Mouse (Mus musculus): ENCODE results near the gene Cyb561d1.
A peak's percentile ranks its signal among the peaks of the same experiment; 100 is the strongest.

GRCm38 (mm10) chr3:108169199-108169598 lies 31.8 kb downstream of the Cyb561d1 start:
- TF ChIP-seq USF1 (IDR thresholded peaks at IDR 0.05; ENCODE audit: low read depth, low read length) (no peak), CTCF (conservative IDR thresholded peaks at IDR 0.05 in 1 of 2, IDR thresholded peaks at IDR 0.05 in 1 of 2; ENCODE audit: low read depth in 2 of 2, low read length in 2 of 2) (no peak), ZNF384 (IDR thresholded peaks at IDR 0.05; ENCODE audit: low read depth, low read length) (no peak), PAX5 (IDR thresholded peaks at IDR 0.05; ENCODE audit: low read length) (no peak), E2F4 (IDR thresholded peaks at IDR 0.05; ENCODE audit: insufficient replicate concordance, low read depth, low read length) (no peak), ETS1 (conservative IDR thresholded peaks at IDR 0.05; ENCODE audit: low read depth, low read length) (0 out of 2 replicates have a peak, but pooled peaks have one; percentile 28), ZKSCAN1 (IDR thresholded peaks at IDR 0.05; ENCODE audit: borderline replicate concordance, low read depth, low read length) (no peak)
